Mouse (Mus musculus): ENCODE measurements around the gene Tbc1d4. TPM values are rescaled to one million over a fixed set of nuclear protein-coding genes. Genes with fewer than 3 reads are reported as not detected.

Gene Tbc1d4
- polyA plus RNA-seq, 1 experiment: 3.6 TPM

DNA sequence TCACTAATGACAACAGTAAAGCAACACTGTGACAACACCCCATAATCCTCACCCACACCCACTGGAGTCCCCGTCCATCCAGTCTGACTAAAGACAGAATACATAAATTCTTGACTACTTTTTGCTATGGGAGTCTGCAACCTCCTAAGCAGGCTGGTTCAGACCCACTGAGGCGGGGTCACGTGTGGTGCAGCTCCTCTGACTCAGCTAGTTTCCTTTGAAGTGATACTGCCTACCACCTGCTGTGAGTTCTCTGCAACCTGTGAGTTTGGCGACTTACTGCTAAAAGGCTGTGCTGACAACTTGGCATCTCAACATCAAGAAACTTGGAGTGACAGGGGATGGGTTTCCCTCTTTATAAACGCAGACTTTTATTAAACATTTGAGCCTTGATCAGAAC is 163.8 kb downstream of the Tbc1d4 start:
- no peaks in the 10 kb centered on the region for H3K27me3 ChIP-seq (ENCODE audit: control insufficient read depth, insufficient read depth, insufficient read length)
- TF ChIP-seq SRF (IDR thresholded peaks at IDR 0.05; ENCODE audit: control insufficient read depth, insufficient read length, low read depth) (no peak), MYOD1 (IDR thresholded peaks at IDR 0.05; ENCODE audit: control insufficient read depth in 1 of 3, insufficient read length in 2 of 3, low read depth in 2 of 3) (no peak), POLR2AphosphoS2 (IDR thresholded peaks at IDR 0.05; ENCODE audit: insufficient read length, low read depth) (no peak), E2F4 (IDR thresholded peaks at IDR 0.05; ENCODE audit: insufficient read depth) (no peak), TCF3 (IDR thresholded peaks at IDR 0.05; ENCODE audit: insufficient read length, low read depth) (no peak), REST (IDR thresholded peaks at IDR 0.05; ENCODE audit: insufficient read depth, insufficient read length) (no peak), POLR2A (IDR thresholded peaks at IDR 0.05; ENCODE audit: insufficient read length, low read depth) (no peak), USF1 (IDR thresholded peaks at IDR 0.05; ENCODE audit: low read depth) (no peak), TCF12 (IDR thresholded peaks at IDR 0.05; ENCODE audit: insufficient read depth, poor library complexity, severe bottlenecking) (no peak)
- H3K36me3 ChIP-seq (ENCODE audit: control insufficient read depth, insufficient read depth): no peaks in the 10 kb centered on the region
- H3K4me2 ChIP-seq (ENCODE audit: low read depth): no peak overlapping the region
- H3K79me2 ChIP-seq (ENCODE audit: control insufficient read depth, insufficient read depth): no peaks in the 10 kb centered on the region
- no peak overlapping the region for H3ac ChIP-seq (ENCODE audit: control insufficient read depth, insufficient read length)
- H3K4me3 ChIP-seq: no peak overlapping the region

GRCm38 (mm10) chr14:101437925-101438324 is 171.1 kb downstream of the Tbc1d4 start:
- Histone ChIP-seq H3ac (ENCODE audit: control insufficient read depth, insufficient read length) (no peak overlapping the region), H3K27me3 (ENCODE audit: control insufficient read depth, insufficient read depth, insufficient read length) (no peaks in the 10 kb centered on the region), H3K36me3 (ENCODE audit: control insufficient read depth, insufficient read depth) (no peaks in the 10 kb centered on the region), H3K4me3 (no peak overlapping the region), H3K4me2 (ENCODE audit: low read depth) (no peak overlapping the region), H3K79me2 (ENCODE audit: control insufficient read depth, insufficient read depth) (no peaks in the 10 kb centered on the region)
- TF ChIP-seq CEBPB (IDR thresholded peaks at IDR 0.05; ENCODE audit: insufficient read depth, poor library complexity, severe bottlenecking) (no peak), E2F4 (IDR thresholded peaks at IDR 0.05; ENCODE audit: insufficient read depth) (no peak), TCF3 (IDR thresholded peaks at IDR 0.05; ENCODE audit: insufficient read length, low read depth) (no peak), REST (IDR thresholded peaks at IDR 0.05; ENCODE audit: insufficient read depth, insufficient read length) (no peak), MAX (IDR thresholded peaks at IDR 0.05; ENCODE audit: low read depth) (no peak), USF1 (IDR thresholded peaks at IDR 0.05; ENCODE audit: low read depth) (no peak)

DNA sequence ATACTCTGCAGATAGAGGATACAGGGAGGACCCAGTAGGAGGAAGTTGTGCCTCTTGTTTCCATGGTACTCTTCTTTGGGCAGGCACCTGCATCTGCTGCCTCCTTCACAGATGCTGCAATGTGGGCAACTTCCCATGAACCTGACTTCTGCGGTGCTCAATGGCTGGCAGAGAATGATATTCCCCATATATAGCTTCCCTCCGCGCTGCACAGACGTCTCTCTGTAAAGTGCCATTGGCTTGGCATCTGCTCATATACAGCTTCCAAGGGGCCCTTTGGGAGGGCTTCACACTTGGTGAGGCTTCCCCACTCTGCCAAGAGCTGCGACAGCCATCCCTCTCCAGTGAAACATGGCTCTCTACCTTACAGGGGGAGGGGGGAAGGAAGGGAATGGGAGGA is 178.5 kb downstream of the Tbc1d4 start:
- Histone ChIP-seq H3K4me3 (no peak overlapping the region), H3ac (ENCODE audit: control insufficient read depth, insufficient read length) (no peak overlapping the region), H3K27me3 (ENCODE audit: control insufficient read depth, insufficient read depth, insufficient read length) (peaks cover 10% of the 10 kb centered on the region), H3K4me2 (ENCODE audit: low read depth) (no peak overlapping the region), H3K79me2 (ENCODE audit: control insufficient read depth, insufficient read depth) (no peaks in the 10 kb centered on the region), H3K36me3 (ENCODE audit: control insufficient read depth, insufficient read depth) (no peaks in the 10 kb centered on the region)
- TF ChIP-seq USF1 (IDR thresholded peaks at IDR 0.05; ENCODE audit: low read depth) (no peak), MAX (IDR thresholded peaks at IDR 0.05; ENCODE audit: low read depth) (no peak), MYOD1 (IDR thresholded peaks at IDR 0.05; ENCODE audit: control insufficient read depth in 1 of 3, insufficient read length in 2 of 3, low read depth in 2 of 3) (no peak), CEBPB (IDR thresholded peaks at IDR 0.05; ENCODE audit: insufficient read depth, poor library complexity, severe bottlenecking) (no peak)

DNA sequence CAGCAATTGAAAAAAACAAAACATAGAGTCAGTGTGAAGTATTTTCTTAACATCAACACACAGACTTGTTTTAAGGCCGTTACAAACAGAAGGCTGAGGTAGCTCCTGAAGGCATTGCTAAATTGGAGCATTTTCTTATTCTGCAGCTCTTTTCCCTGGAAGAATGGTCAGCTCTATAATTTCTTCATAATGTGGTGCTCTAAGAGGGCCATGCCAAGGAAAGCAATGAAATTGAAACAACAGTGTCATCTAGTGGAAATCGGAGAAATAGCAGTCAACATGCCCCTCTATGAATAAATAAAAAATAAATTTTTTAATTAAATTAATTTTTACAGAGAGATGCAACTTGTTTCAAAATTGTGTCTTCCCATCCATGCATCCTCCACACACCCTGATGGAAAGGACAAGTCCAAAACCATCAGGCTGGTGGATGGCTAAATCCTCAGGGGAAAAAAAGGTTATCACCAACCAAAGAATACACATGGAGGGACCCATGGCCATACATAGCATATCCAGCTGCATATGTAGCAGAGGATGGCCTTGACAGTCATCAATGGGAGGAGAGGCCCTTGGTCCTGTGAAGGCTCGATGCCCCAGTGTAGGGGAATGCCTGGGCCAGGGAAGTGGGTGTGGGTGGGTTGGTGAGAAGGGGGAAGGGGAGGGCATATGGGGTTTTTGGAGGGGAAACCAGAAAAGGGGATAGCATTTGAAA is 180.0 kb downstream of the Tbc1d4 start:
- H3K27me3 ChIP-seq (ENCODE audit: control insufficient read depth, insufficient read depth, insufficient read length): peaks cover 10% of the 10 kb centered on the region
- no peak overlapping the region for H3K4me3 ChIP-seq
- H3K79me2 ChIP-seq (ENCODE audit: control insufficient read depth, insufficient read depth): no peaks in the 10 kb centered on the region
- no peak overlapping the region for H3ac ChIP-seq (ENCODE audit: control insufficient read depth, insufficient read length)
- no peak overlapping the region for H3K4me2 ChIP-seq (ENCODE audit: low read depth)
- TF ChIP-seq E2F4 (IDR thresholded peaks at IDR 0.05; ENCODE audit: insufficient read depth) (no peak), POLR2AphosphoS2 (IDR thresholded peaks at IDR 0.05; ENCODE audit: insufficient read length, low read depth) (no peak), TCF12 (IDR thresholded peaks at IDR 0.05; ENCODE audit: insufficient read depth, poor library complexity, severe bottlenecking) (no peak)
- no peaks in the 10 kb centered on the region for H3K36me3 ChIP-seq (ENCODE audit: control insufficient read depth, insufficient read depth)

- Histone ChIP-seq H3K79me2 (ENCODE audit: control insufficient read depth, insufficient read depth) (no peaks in the 10 kb centered on the region), H3ac (ENCODE audit: control insufficient read depth, insufficient read length) (no peak overlapping the region), H3K36me3 (ENCODE audit: control insufficient read depth, insufficient read depth) (no peaks in the 10 kb centered on the region), H3K27me3 (ENCODE audit: control insufficient read depth, insufficient read depth, insufficient read length) (no peaks in the 10 kb centered on the region), H3K4me3 (no peak overlapping the region), H3K4me2 (ENCODE audit: low read depth) (no peak overlapping the region)
- TF ChIP-seq MAX (IDR thresholded peaks at IDR 0.05; ENCODE audit: low read depth) (no peak), TCF12 (IDR thresholded peaks at IDR 0.05; ENCODE audit: insufficient read depth, poor library complexity, severe bottlenecking) (no peak), POLR2A (IDR thresholded peaks at IDR 0.05; ENCODE audit: insufficient read length, low read depth) (no peak), MYOD1 (IDR thresholded peaks at IDR 0.05; ENCODE audit: control insufficient read depth in 1 of 3, insufficient read length in 2 of 3, low read depth in 2 of 3) (no peak), MYOG (IDR thresholded peaks at IDR 0.05; ENCODE audit: control insufficient read depth in 1 of 3, insufficient read depth in 1 of 3, insufficient read length in 2 of 3, low read depth in 2 of 3) (no peak), SRF (IDR thresholded peaks at IDR 0.05; ENCODE audit: control insufficient read depth, insufficient read length, low read depth) (no peak), USF1 (IDR thresholded peaks at IDR 0.05; ENCODE audit: low read depth) (no peak), TCF3 (IDR thresholded peaks at IDR 0.05; ENCODE audit: insufficient read length, low read depth) (no peak), E2F4 (IDR thresholded peaks at IDR 0.05; ENCODE audit: insufficient read depth) (no peak), REST (IDR thresholded peaks at IDR 0.05; ENCODE audit: insufficient read depth, insufficient read length) (no peak), CEBPB (IDR thresholded peaks at IDR 0.05; ENCODE audit: insufficient read depth, poor library complexity, severe bottlenecking) (no peak), POLR2AphosphoS2 (IDR thresholded peaks at IDR 0.05; ENCODE audit: insufficient read length, low read depth) (no peak)
Observed at GRCm38 (mm10) chr14:101417679-101418078, 191.3 kb downstream of the Tbc1d4 start.

Other genes starting within 250 kb of the Tbc1d4 start
- gene Commd6, start 31.5 kb upstream of the Tbc1d4 start, polyA plus RNA-seq (2012; fragmentation: generic; extraction: Trizol): 39.0 TPM
- gene Uchl3, start 44.8 kb upstream of the Tbc1d4 start, polyA plus RNA-seq (2012; fragmentation: generic; extraction: Trizol): 29.4 TPM
- 0.86 TPM for gene Gm9922, start 120.6 kb upstream of the Tbc1d4 start, polyA plus RNA-seq (2012; fragmentation: generic; extraction: Trizol)
- 56.1 TPM for gene Lmo7, start 120.8 kb upstream of the Tbc1d4 start, polyA plus RNA-seq (2012; fragmentation: generic; extraction: Trizol)

Measured in myocyte (in vitro differentiated cells).